Mouse (Mus musculus): ENCODE measurements around the gene Rab11fip5. TPM values are rescaled to one million over a fixed set of nuclear protein-coding genes. Genes with fewer than 3 reads are reported as not detected.

The Rab11fip5 gene
- polyA plus RNA-seq, 1 experiment from 2014 or later = 21.4 TPM

DNA sequence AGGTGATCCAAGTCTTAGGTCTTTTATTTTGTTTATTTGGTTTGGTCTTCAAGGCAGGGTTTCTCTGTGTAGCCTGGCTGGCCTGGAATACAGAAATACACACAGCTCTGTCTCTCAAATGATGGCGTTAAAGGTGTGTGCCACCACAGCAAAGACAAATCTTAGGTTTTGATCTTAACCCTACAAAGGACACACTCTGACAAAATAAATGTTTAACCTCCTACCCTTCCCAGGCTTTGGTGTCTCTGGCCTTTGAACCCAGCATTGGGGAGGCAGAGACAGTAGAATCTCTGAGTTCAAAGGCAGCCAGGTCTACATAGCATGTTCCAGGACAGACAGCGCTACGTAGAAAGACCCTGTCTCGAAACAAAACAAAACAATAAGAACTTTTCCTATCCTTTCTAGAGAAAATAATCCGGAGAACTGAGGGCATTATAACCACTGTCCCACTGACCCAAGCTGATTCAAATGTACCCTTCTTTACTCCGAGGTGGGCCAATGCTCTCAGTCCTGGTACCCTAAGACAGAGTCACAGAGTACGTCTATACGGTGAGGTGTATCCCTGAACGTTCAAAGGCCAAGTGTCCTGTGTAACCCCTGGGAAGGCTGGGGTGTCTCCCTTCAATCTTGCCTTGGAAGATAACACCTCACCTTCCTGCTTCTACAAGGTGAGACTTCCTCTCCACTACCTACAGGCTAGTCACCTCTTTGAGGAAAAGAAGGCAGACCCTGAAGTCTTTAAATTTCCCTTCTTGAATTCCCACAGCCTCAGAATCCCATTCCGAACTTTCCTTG is 1.2 kb downstream of the Rab11fip5 start:
- Histone ChIP-seq H3K27me3 (no peaks in the 10 kb centered on the region), H3K4me2 (replicated peaks) (peak overlapping the region; percentile 87), H3K9me3 (replicated peaks) (no peaks in the 10 kb centered on the region), H3K9ac (peak overlapping the region; percentile 83; the same call in 1 of the 2 replicates), H3K4me1 (peaks cover 58% of the 10 kb centered on the region), H3K27ac (replicated peaks) (0 out of 2 replicates have a peak overlapping the region, but pooled peaks have one; percentile 77), H3K36me3 (0 out of 2 replicates have a peak, but pooled peaks cover 4% of the 10 kb centered on the region), H3K4me3 (replicated peaks) (peak overlapping the region; percentile 89)
- 71% methylated on average over 10 of the region's 10 CpGs for WGBS
- ATAC-seq (ENCODE audit: insufficient number of reproducible peaks, low FRiP score, low TSS enrichment, low read depth) = no peak

GRCm38 (mm10) chr6:85372496-85372895 is 1.9 kb downstream of the Rab11fip5 start:
- 77% methylated on average over 2 of the region's 2 CpGs for WGBS
- Histone ChIP-seq H3K27me3 (no peaks in the 10 kb centered on the region), H3K4me1 (peaks cover 61% of the 10 kb centered on the region), H3K4me3 (replicated peaks) (peak overlapping the region; percentile 11), H3K9me3 (replicated peaks) (no peaks in the 10 kb centered on the region), H3K4me2 (replicated peaks) (peak overlapping the region; percentile 87), H3K9ac (no peak overlapping the region), H3K36me3 (0 out of 2 replicates have a peak, but pooled peaks cover 4% of the 10 kb centered on the region), H3K27ac (replicated peaks) (no peak overlapping the region)
- no peak for ATAC-seq (ENCODE audit: insufficient number of reproducible peaks, low FRiP score, low TSS enrichment, low read depth)

GRCm38 (mm10) chr6:85371859-85372405 is 2.5 kb downstream of the Rab11fip5 start:
- WGBS = 68% methylated on average over 6 of the region's 6 CpGs
- Histone ChIP-seq H3K4me1 (peaks cover 61% of the 10 kb centered on the region), H3K27me3 (no peaks in the 10 kb centered on the region), H3K4me2 (replicated peaks) (peak overlapping the region; percentile 87), H3K27ac (replicated peaks) (no peak overlapping the region), H3K4me3 (replicated peaks) (peak overlapping the region; percentile 11), H3K9ac (no peak overlapping the region), H3K9me3 (replicated peaks) (no peaks in the 10 kb centered on the region), H3K36me3 (0 out of 2 replicates have a peak, but pooled peaks cover 4% of the 10 kb centered on the region)
- ATAC-seq (ENCODE audit: insufficient number of reproducible peaks, low FRiP score, low TSS enrichment, low read depth) = no peak

- no peak overlapping the region for H3K27ac ChIP-seq (replicated peaks)
- 0 out of 2 replicates have a peak, but pooled peaks cover 4% of the 10 kb centered on the region for H3K36me3 ChIP-seq
- peaks cover 67% of the 10 kb centered on the region for H3K4me1 ChIP-seq
- no peaks in the 10 kb centered on the region for H3K9me3 ChIP-seq (replicated peaks)
- no peak for ATAC-seq (ENCODE audit: insufficient number of reproducible peaks, low FRiP score, low TSS enrichment, low read depth)
- no peak overlapping the region for H3K4me3 ChIP-seq (replicated peaks)
- H3K4me2 ChIP-seq (replicated peaks) = no peak overlapping the region
- no peak overlapping the region for H3K9ac ChIP-seq
- H3K27me3 ChIP-seq = no peaks in the 10 kb centered on the region
- WGBS = 94% methylated on average over 9 of the region's 9 CpGs
Observed at GRCm38 (mm10) chr6:85370666-85371430, 3.6 kb downstream of the Rab11fip5 start.

DNA sequence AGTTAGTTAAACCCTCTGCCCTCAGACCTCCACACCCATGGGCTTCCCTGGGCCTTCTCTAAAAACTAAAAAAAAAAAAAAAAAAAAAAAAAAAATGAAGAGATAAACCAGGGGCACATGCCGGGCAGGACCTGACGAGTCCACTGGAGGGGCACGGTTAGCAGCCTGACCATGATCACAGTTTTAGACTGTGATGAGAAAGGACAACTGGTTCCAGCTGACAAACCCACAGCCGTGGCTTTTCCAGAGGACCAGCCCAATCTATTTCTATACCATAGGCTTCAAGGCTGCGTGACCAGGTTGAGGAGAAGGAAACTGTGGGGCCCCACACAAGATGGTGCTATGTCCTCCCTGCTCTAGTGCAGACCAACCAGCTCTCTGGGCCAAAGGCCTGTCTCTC is 4.4 kb downstream of the Rab11fip5 start:
- Histone ChIP-seq H3K27me3 (no peaks in the 10 kb centered on the region), H3K9me3 (replicated peaks) (no peaks in the 10 kb centered on the region), H3K27ac (replicated peaks) (peak overlapping the region; percentile 51; the same call in 1 of the 2 replicates), H3K36me3 (0 out of 2 replicates have a peak, but pooled peaks cover 4% of the 10 kb centered on the region), H3K4me1 (peaks cover 67% of the 10 kb centered on the region), H3K4me3 (replicated peaks) (no peak overlapping the region), H3K9ac (no peak overlapping the region), H3K4me2 (replicated peaks) (no peak overlapping the region)
- 89% methylated on average over 5 of the region's 5 CpGs for WGBS
- no peak for ATAC-seq (ENCODE audit: insufficient number of reproducible peaks, low FRiP score, low TSS enrichment, low read depth)

GRCm38 (mm10) chr6:85369181-85369860 is 5.1 kb downstream of the Rab11fip5 start:
- 67% methylated on average over 5 of the region's 5 CpGs for WGBS

GRCm38 (mm10) chr6:85368722-85369121 is 5.7 kb downstream of the Rab11fip5 start:
- H3K4me2 ChIP-seq (replicated peaks) = no peak overlapping the region
- H3K36me3 ChIP-seq = 0 out of 2 replicates have a peak, but pooled peaks cover 4% of the 10 kb centered on the region
- H3K9ac ChIP-seq = no peak overlapping the region
- peak overlapping the region; percentile 51 for H3K27ac ChIP-seq (replicated peaks)
- H3K4me3 ChIP-seq (replicated peaks) = no peak overlapping the region
- WGBS = 64% methylated on average over 5 of the region's 5 CpGs
- H3K9me3 ChIP-seq (replicated peaks) = no peaks in the 10 kb centered on the region
- H3K27me3 ChIP-seq = no peaks in the 10 kb centered on the region
- peaks cover 64% of the 10 kb centered on the region for H3K4me1 ChIP-seq
- ATAC-seq (ENCODE audit: insufficient number of reproducible peaks, low FRiP score, low TSS enrichment, low read depth) = no peak

More at GRCm38 (mm10) chr6:85369181-85369860, 5.1 kb downstream of the Rab11fip5 start:
- no peaks in the 10 kb centered on the region for H3K27me3 ChIP-seq
- no peak overlapping the region for H3K4me2 ChIP-seq (replicated peaks)
- no peak overlapping the region for H3K9ac ChIP-seq
- H3K36me3 ChIP-seq = 0 out of 2 replicates have a peak, but pooled peaks cover 4% of the 10 kb centered on the region
- H3K9me3 ChIP-seq (replicated peaks) = no peaks in the 10 kb centered on the region
- H3K27ac ChIP-seq (replicated peaks) = peak overlapping the region; percentile 51
- ATAC-seq (ENCODE audit: insufficient number of reproducible peaks, low FRiP score, low TSS enrichment, low read depth) = peak; percentile 49; the same call in 1 of the 2 replicates
- no peak overlapping the region for H3K4me3 ChIP-seq (replicated peaks)
- peaks cover 67% of the 10 kb centered on the region for H3K4me1 ChIP-seq

- H3K9ac ChIP-seq = no peak overlapping the region
- ATAC-seq (ENCODE audit: insufficient number of reproducible peaks, low FRiP score, low TSS enrichment, low read depth) = no peak
- H3K36me3 ChIP-seq = 0 out of 2 replicates have a peak, but pooled peaks cover 4% of the 10 kb centered on the region
- H3K27me3 ChIP-seq = no peaks in the 10 kb centered on the region
- 0 out of 2 replicates have a peak overlapping the region, but pooled peaks have one; percentile 51 for H3K27ac ChIP-seq (replicated peaks)
- no peak overlapping the region for H3K4me2 ChIP-seq (replicated peaks)
- WGBS = 91% methylated on average over 1 of the region's 1 CpGs
- H3K4me3 ChIP-seq (replicated peaks) = no peak overlapping the region
- no peaks in the 10 kb centered on the region for H3K9me3 ChIP-seq (replicated peaks)
- peaks cover 58% of the 10 kb centered on the region for H3K4me1 ChIP-seq
Observed at GRCm38 (mm10) chr6:85368166-85368565, 6.3 kb downstream of the Rab11fip5 start.

- Histone ChIP-seq H3K4me3 (replicated peaks) (no peak overlapping the region), H3K4me1 (peaks cover 40% of the 10 kb centered on the region), H3K9ac (no peak overlapping the region), H3K36me3 (0 out of 2 replicates have a peak, but pooled peaks cover 4% of the 10 kb centered on the region), H3K27ac (replicated peaks) (no peak overlapping the region), H3K9me3 (replicated peaks) (no peaks in the 10 kb centered on the region), H3K4me2 (replicated peaks) (no peak overlapping the region), H3K27me3 (no peaks in the 10 kb centered on the region)
- ATAC-seq (ENCODE audit: insufficient number of reproducible peaks, low FRiP score, low TSS enrichment, low read depth) = no peak
- 62% methylated on average over 1 of the region's 1 CpGs for WGBS
Observed at GRCm38 (mm10) chr6:85366387-85366786, 8.0 kb downstream of the Rab11fip5 start.

GRCm38 (mm10) chr6:85364439-85364838 is 10.0 kb downstream of the Rab11fip5 start:
- no peaks in the 10 kb centered on the region for H3K9me3 ChIP-seq (replicated peaks)
- H3K27me3 ChIP-seq = no peaks in the 10 kb centered on the region
- H3K4me2 ChIP-seq (replicated peaks) = no peak overlapping the region
- H3K36me3 ChIP-seq = no peaks in the 10 kb centered on the region
- no peak overlapping the region for H3K27ac ChIP-seq (replicated peaks)
- no peak overlapping the region for H3K4me3 ChIP-seq (replicated peaks)
- 69% methylated on average over 5 of the region's 5 CpGs for WGBS
- peaks cover 21% of the 10 kb centered on the region for H3K4me1 ChIP-seq
- ATAC-seq (ENCODE audit: insufficient number of reproducible peaks, low FRiP score, low TSS enrichment, low read depth) = no peak
- no peak overlapping the region for H3K9ac ChIP-seq

Data from embryonic facial prominence, embryonic 15.5 days (tissue).